Mouse (Mus musculus) c-Kit-positive CD71-positive TER-119-negative erythroid progenitor cells, embryonic 14.5 days (primary cell): ENCODE data around the gene Gabra5.

Experiments
- DNase-seq: peaks from one replicate; pipeline ENCODE4 v3.0.0-alpha.2; 2013; ENCODE audit warnings: low read depth

Gabra5 gene

GRCm38 (mm10) chr7:57509681-57510141, at the start of gene Gabra5:
Gene Gabra5 (minus strand): TSS chr7:57510059.
- DNase-seq, result no peak

DNA sequence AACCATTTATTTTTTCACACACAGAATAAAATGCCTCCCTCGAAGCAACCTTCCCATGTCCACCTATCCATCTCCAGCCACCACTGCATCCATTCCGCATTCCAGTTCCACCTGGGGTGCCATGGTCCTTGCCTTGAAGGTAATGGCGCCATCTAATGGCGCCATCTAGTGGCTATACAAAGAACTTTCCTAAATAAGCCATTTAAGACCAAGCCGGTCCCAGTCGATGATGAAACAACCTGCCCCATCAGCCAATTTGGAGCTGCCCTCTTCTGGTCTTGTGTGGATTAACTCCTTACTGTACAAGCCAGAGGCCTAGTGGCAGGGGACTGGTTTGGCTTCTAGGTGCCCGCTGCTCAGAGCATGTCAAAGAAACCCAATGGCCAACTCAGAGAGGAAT, 28.7 kb upstream of the Gabra5 start:
- no peak for DNase-seq

DNA sequence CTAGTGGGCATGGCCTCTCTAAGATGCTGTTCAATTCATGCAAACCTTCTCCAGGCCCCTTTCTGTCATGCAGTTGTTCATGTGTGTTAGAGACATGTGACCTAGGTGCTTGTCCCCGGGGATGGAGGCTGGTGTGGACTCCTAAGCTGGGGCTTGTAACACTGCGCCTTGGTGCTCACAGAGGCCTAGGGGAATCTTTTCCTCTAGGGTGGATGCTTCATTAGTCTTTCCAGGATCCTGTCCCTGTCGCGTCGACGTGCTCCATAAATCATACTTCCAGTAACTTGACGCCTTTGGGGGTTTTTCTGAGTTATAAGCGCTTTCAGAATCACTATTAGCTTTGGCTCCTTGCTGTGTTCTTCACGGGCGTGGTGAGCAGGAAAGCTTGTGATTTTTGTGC, 22.8 kb upstream of the Gabra5 start:
- DNase-seq, result no peak

DNA sequence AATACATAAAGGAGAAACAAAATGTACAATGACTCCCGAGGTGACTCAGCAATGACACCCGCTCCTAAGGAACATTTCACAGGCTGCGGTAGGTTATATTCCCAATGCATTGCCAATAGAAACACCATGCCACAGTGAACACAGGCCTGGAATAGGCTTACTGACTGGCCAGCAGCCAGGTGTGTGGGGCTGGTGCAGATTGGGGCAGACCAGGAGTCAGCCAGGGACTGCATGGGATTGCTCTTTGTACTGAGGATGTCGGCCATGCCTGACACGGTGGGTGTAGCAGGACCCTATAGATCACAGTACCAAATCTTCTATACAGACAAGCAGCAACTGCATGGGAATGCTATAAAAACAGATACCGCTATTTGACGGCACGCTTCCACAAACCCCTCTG, 20.1 kb upstream of the Gabra5 start:
- no peak for DNase-seq

GRCm38 (mm10) chr7:57529451-57529850, 19.6 kb upstream of the Gabra5 start:
- no peak for DNase-seq

- DNase-seq, result no peak
Observed at GRCm38 (mm10) chr7:57512955-57513354, 3.1 kb upstream of the Gabra5 start.

DNA sequence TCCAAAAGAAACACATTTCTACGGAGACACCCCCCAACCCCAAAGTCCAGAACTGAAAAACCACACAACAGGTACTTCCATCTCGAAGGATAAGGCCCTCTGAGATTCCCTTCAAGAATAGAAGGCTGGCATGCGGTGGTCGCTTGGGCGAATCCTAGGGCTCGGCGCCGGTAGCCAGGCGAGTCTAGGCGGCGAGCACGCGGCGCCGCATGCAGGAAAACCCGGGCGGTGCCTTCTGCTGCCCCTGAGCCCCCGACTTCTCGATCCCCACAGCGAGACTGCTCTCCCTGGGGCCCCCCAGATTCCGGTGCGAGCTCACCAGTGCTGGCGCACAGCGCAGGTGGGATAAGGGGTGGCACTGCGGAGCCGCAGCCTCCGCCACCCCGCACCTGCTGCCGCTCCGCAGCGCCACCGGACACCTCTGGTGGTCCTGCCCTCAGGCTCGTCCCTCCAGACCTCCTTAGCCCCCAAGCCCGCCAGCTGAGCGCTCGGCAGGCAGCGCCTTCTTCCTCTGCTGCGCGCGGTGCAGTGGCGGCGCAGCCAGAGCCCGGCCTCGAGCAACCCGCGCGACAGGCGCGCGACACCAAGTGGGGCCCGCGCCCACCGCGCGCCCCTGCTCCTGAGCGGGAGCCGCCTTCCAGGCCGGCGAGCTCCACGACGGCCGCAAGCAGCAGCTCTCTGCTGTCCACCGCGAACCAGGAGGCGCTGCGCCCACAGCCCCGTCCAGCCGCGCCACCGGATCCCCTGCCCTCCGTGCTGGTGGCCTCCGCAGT, 813 bp downstream of the Gabra5 start:
- no peak for DNase-seq

DNA sequence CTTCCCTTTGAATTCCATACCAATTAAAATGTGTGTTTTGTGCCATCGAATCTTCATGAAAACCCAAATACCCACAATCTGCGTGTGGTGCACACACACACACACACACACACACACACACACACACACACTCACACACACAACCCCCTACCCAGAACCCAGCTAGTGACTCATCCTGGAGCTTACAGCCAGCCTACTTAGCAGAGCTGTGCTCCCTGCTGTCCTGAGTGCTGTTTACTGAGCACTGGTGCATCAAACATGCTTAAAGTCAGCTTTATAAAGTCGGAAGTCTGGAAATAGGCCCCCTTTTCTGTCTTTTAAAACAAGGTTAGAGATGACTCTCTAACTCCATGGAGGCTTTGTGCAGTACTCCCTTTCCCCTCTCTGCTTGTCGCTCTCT, 7.0 kb downstream of the Gabra5 start:
- no peak for DNase-seq

DNA sequence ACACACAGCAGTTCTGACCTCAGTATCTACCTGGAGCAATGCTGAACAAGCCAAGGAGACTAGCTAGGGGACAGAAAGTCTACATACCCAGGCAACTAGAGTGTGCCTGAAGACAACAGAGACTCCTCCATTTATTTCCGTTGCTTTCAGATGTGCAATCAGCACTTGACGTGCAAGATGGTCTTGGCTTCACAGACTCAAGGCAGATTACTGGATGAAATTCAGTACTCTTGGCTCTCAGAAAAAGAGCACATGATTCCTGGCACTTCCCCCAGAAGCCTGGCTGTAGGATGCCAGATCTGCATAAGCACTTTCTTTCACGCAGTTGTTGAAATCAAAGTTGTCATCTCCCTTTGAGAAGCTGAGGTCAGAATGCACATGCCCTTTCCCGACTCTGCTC, 18.1 kb downstream of the Gabra5 start:
- DNase-seq, result no peak

- DNase-seq, result no peak
Observed at GRCm38 (mm10) chr7:57486907-57487306, 23.0 kb downstream of the Gabra5 start.

DNA sequence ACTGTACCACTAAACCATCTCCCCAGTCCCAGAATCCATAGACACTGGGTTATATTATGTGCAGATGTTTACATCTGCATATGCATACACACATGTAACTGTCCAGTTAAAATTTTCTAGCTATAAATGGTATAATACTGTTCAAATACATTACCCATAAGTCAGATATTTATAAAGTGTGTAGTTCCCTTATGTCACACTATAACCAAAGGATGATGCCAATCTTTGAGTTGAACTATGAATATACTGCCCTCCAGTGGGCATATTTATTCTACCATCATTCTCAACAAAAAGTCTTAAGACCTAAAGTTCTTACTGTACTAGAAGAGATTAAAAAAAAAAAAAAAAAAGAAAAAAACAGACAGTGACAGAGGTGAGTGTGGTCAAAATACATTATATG, 27.0 kb downstream of the Gabra5 start:
- no peak for DNase-seq

- no peak for DNase-seq
Observed at GRCm38 (mm10) chr7:57473811-57474525, 35.9 kb downstream of the Gabra5 start.

- no peak for DNase-seq
Observed at GRCm38 (mm10) chr7:57471316-57471715, 38.5 kb downstream of the Gabra5 start.

DNA sequence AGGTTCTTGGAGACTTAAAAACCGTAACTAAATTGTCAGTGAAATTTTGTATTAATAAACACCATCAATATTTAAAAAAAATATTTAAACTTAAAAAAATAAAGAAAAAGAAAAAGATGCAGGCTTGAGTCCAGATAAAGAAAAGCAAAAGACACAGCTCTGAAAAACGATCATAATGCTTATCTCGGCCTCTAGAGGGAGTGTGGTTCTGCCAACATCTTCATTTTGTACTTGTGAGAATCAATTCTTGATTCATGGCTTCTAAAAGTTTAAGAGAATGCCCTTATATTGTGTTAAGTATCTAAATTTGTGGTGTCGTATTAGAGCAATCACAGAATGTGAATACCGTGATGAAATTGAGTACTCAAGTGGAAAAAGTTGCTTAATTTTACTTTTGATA, 49.5 kb downstream of the Gabra5 start:
- no peak for DNase-seq

DNA sequence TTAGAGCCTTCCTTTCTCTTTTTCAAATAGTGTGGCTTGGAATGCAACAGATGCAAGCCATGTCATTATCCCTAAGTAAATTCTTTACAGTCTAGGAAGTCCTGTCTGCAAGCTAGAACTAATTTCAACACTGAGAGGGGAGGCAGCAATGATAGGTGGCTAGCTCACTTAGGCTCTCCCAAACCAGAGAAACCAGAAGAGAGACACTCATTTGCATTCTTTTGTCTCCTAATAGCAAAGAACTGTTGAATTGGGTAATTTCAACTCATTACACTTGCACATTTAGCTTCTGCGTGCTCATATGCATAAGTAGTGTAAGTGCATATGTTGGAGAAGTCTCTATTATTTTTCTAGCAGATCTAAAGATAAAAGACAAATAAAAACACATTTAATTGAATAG, 61.6 kb downstream of the Gabra5 start:
- DNase-seq, result no peak

GRCm38 (mm10) chr7:57422675-57423074, 87.2 kb downstream of the Gabra5 start:
- no peak for DNase-seq

DNA sequence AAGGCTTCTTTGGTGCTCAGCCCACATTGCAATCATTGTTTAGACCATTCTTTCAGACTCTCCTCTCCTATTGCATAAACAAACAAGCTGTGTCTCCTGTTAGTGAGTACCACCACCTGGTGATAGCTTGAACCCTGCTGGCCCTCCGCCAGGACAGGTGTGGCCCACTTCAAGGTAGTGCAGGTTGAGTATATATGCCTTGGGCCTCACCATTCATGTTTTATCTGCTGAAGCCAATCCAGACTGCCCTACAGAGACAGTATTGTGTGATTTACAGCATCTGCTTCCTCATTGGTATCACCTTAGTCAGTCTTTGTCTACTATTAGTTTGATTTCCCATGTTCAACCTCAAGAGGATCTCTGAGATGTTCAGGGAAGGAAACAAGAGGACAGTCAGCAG, 88.8 kb downstream of the Gabra5 start:
- DNase-seq, result no peak

GRCm38 (mm10) chr7:57419392-57419791, 90.5 kb downstream of the Gabra5 start, which contains the start of gene Gabrb3:
Gene Gabrb3 (plus strand): TSS chr7:57419692.
- no peak for DNase-seq

- DNase-seq, result no peak
Observed at GRCm38 (mm10) chr7:57412896-57413295, 97.0 kb downstream of the Gabra5 start.

DNA sequence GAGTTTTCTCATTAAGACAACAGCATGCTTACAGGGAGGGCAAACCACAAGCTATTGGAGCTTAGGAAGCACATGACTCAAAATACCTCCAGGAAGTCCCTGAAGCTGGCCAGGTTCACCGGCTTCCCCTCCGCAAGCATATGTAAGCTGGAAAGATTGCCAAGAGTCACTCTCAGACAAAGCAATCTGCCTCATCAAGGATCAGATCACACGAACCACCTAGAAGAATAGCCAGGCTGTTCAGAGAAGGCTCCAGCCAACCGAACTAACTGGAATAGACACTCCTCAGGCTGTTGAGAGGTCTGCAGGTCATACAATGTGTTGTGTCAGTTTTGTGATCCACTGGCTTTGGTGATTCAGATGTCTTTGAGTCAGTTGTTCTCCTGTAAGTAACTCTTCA, 98.7 kb downstream of the Gabra5 start:
- DNase-seq, result no peak

- no peak for DNase-seq
Observed at GRCm38 (mm10) chr7:57393551-57393950, 116.3 kb downstream of the Gabra5 start.

DNA sequence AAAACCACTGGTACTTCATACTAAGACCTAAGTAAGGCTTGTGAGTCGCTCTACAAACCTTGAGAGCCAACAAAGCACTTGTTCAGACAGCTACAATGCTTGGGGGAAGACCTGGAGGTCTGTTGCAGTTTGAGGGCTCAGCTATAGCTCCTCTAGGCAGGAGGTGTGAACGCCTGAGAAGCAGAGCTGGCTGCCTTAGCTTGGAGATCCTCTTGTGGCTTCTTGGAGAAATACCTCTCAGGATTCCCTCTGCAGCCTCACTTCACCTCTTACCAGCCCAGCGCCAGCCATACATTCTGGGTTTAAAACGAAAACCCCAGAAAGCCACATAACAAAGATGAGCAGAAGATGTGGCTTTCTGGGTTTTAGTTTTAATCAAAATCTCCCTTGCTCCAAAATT, 119.8 kb downstream of the Gabra5 start:
- DNase-seq, result no peak

DNA sequence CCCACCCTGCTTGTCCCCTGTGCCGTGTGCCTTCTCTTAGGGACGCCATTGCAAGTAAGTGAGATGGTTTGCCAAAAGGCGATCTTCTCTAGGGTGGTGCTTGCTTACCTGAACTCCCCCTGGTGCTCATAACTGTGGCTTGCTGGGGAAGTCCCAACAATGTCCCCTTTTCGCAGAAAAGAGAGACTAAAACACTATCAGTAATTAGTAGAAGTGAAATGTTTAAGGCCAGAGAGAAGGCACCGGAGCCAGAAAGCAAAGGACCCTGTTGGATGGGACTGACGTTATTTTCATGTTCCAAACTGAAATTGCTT, 122.6 kb downstream of the Gabra5 start:
- DNase-seq, result no peak
